ENCODE assay signal across 27 mouse cellular contexts in genomic region chr5:92717666-92718360, GRCm38 (mm10). TPM values are rescaled to one million over a fixed set of nuclear protein-coding genes. Genes with fewer than 3 reads are reported as not detected.
DNase-seq lines count a peak whose midpoint lies in the region; ATAC-seq and TF ChIP-seq lines count a peak whose summit lies in the region.
"Had no signal": no experiment of that assay in that cellular context is flagged by ENCODE, and none has a peak within 500 bp of the region (broad histone marks: within the 10 kb centered on the region; RNA-seq: fewer than 3 reads in every experiment).

No protein-coding gene starts in this region.

- H3K4me2 ChIP-seq in kidney, postnatal 0 days (ENCODE audit: low read length) = no peak overlapping the region
- H3K4me2 ChIP-seq: embryonic facial prominence, embryonic 15.5 days; forebrain, embryonic 13.5 days; limb, embryonic 15.5 days; midbrain, embryonic 12.5 days; neural tube, embryonic 12.5 days had no signal

- no peak overlapping the region for H3K4me3 ChIP-seq in kidney, postnatal 0 days (replicated peaks; ENCODE audit: low read depth, low read length)
- H3K4me3 ChIP-seq in lung, adult 2 months (replicated peaks; ENCODE audit: extremely low read depth, low read depth, low read length) = no peak overlapping the region
- H3K4me3 ChIP-seq: embryonic facial prominence, embryonic 15.5 days; forebrain, embryonic 13.5 days; heart, adult 2 months; limb, embryonic 10.5 days; limb, embryonic 15.5 days; megakaryocyte, embryonic 14.5 days; midbrain, embryonic 12.5 days; myocyte; neural tube, embryonic 12.5 days had no signal

- peak overlapping the region; percentile 22; the same call in 1 of the 2 replicates for H3K27ac ChIP-seq in kidney, postnatal 0 days
- H3K27ac ChIP-seq: embryonic facial prominence, embryonic 15.5 days; forebrain, embryonic 13.5 days; heart, adult 2 months; limb, embryonic 10.5 days; limb, embryonic 15.5 days; midbrain, embryonic 12.5 days; neural tube, embryonic 12.5 days had no signal

- H3K36me3 ChIP-seq in kidney, postnatal 0 days (ENCODE audit: insufficient read depth, low read length) = no peaks in the 10 kb centered on the region
- H3K36me3 ChIP-seq: embryonic facial prominence, embryonic 15.5 days; limb, embryonic 10.5 days; limb, embryonic 15.5 days; midbrain, embryonic 12.5 days; neural tube, embryonic 12.5 days had no signal

- WGBS in kidney, postnatal 0 days = 45% methylated on average over 3 of the region's 3 CpGs
- WGBS in lung, adult 2 months = 48% methylated on average over 3 of the region's 3 CpGs

- H3K9me3 ChIP-seq in kidney, postnatal 0 days (replicated peaks; ENCODE audit: low read length) = no peaks in the 10 kb centered on the region
- H3K9me3 ChIP-seq: embryonic facial prominence, embryonic 15.5 days; forebrain, embryonic 13.5 days; limb, embryonic 10.5 days; limb, embryonic 15.5 days; megakaryocyte, embryonic 14.5 days; midbrain, embryonic 12.5 days; neural tube, embryonic 12.5 days had no signal

- DNase-seq in kidney, postnatal 0 days (ENCODE audit: low spot score) = no peak
- no peak for DNase-seq in kidney, adult 11 months
- peak; percentile 25 for DNase-seq in lung, adult 2 months
- peak; percentile 60 for DNase-seq in lung, postnatal 14 days
- DNase-seq in urinary bladder, postnatal 36 days (ENCODE audit: low spot score in 2 of 2) = no peak
- DNase-seq in gastrocnemius, postnatal 25 days = no peak
- no peak for DNase-seq in spleen, postnatal 14 days (ENCODE audit: low spot score in 2 of 2)
- DNase-seq: adrenal gland, adult 8-10 months; B cell, adult 2 months; cerebellum, adult 2 months; cerebellum, postnatal 14 days; gastrocnemius, postnatal 14 days; heart, adult 2 months; layer of hippocampus, postnatal 36 days; right cerebral cortex, adult 18-20 months; spleen, adult 18-20 months had no signal

- no peak for ATAC-seq in kidney, postnatal 0 days (replicated peaks; ENCODE audit: low FRiP score, low read depth)
- ATAC-seq in granulocyte monocyte progenitor cell, adult 5-6 weeks (replicated peaks; ENCODE audit: poor library complexity, severe bottlenecking) = peak; percentile 22
- ATAC-seq: forebrain, embryonic 13.5 days; hindbrain, embryonic 16.5 days had no signal

- no peak for TF ChIP-seq CTCF in kidney, postnatal 0 days (IDR thresholded peaks at IDR 0.05; ENCODE audit: low read depth)
- no peak for TF ChIP-seq CTCF in lung, adult 2 months (IDR thresholded peaks at IDR 0.05; ENCODE audit: insufficient read depth, low read length)

- no peaks in the 10 kb centered on the region for H3K4me1 ChIP-seq in kidney, postnatal 0 days (replicated peaks; ENCODE audit: insufficient read depth, low read length)
- no peaks in the 10 kb centered on the region; the same call in none of the 2 replicates for H3K4me1 ChIP-seq in lung, adult 2 months (ENCODE audit: control insufficient read depth, insufficient read depth, low read length)
- H3K4me1 ChIP-seq: embryonic facial prominence, embryonic 15.5 days; limb, embryonic 10.5 days; limb, embryonic 15.5 days; megakaryocyte, embryonic 14.5 days; neural tube, embryonic 12.5 days had no signal

- H3K27me3 ChIP-seq in kidney, postnatal 0 days (ENCODE audit: insufficient read depth, low read length) = no peaks in the 10 kb centered on the region
- H3K27me3 ChIP-seq: embryonic facial prominence, embryonic 15.5 days; forebrain, embryonic 13.5 days; limb, embryonic 15.5 days; megakaryocyte, embryonic 14.5 days; midbrain, embryonic 12.5 days; neural tube, embryonic 12.5 days had no signal

- no peak for TF ChIP-seq POLR2A in lung, adult 2 months (IDR thresholded peaks at IDR 0.05; ENCODE audit: borderline replicate concordance, extremely low read depth, low read depth, low read length)

- no peak overlapping the region for H3K9ac ChIP-seq in kidney, postnatal 0 days (ENCODE audit: low read depth, low read length)
- H3K9ac ChIP-seq: embryonic facial prominence, embryonic 15.5 days; forebrain, embryonic 13.5 days; limb, embryonic 15.5 days; midbrain, embryonic 12.5 days; neural tube, embryonic 12.5 days had no signal

RNA-seq across cellular contexts. Expression of gene Shroom3, which starts 34.6 kb away (rescaled TPM):
- polyA plus RNA-seq in kidney, postnatal 0 days (2015; fragmentation: Nextera tagmentation; extraction: Ambion mirVana) = 5.5 and 6.7 TPM in 2 replicates
- not detected in 2 replicates for total RNA-seq in granulocyte monocyte progenitor cell, adult 5-6 weeks (2014; fragmentation: Nextera tagmentation)
- total RNA-seq in granulocyte monocyte progenitor cell, adult 5-6 weeks (2017) = 0.09 TPM in 1 of 2 replicates, not detected in the other
- 63.6 and 70.0 TPM in 2 replicates for polyA plus RNA-seq in lung, adult 2 months (2012; rRNA removed)
- under 1 TPM; 0.23 to 0.40 TPM for total RNA-seq in gastrocnemius, postnatal 25 days (2021)

RNA-seq across cellular contexts. Expression of gene Ccdc158, which starts 42.7 kb away (rescaled TPM):
- 1.1 TPM in 2 replicates for polyA plus RNA-seq in kidney, postnatal 0 days (2015; fragmentation: Nextera tagmentation; extraction: Ambion mirVana)
- total RNA-seq in granulocyte monocyte progenitor cell, adult 5-6 weeks (2014; fragmentation: Nextera tagmentation) = 0.58 and 3.1 TPM in 2 replicates
- 4.2 and 5.3 TPM in 2 replicates for total RNA-seq in granulocyte monocyte progenitor cell, adult 5-6 weeks (2017)
- 0.33 and 0.37 TPM in 2 replicates for polyA plus RNA-seq in lung, adult 2 months (2012; rRNA removed)
- total RNA-seq in gastrocnemius, postnatal 25 days (2021) = under 1 TPM; 0.23 to 0.24 TPM
- total RNA-seq: heart, postnatal 25 days had no signal
- polyA plus RNA-seq: heart, adult 2 months; myocyte had no signal

Comparison
In these comparisons a context has a peak if more than half of its experiments do, and no peak if none do; other contexts are left out.
1. DNase-seq: peak in lung, adult 2 months (single experiment) and lung, postnatal 14 days (single experiment); none in kidney, postnatal 0 days (single experiment), kidney, adult 11 months (single experiment), urinary bladder, postnatal 36 days (0 of 2), gastrocnemius, postnatal 25 days (single experiment) and spleen, postnatal 14 days (0 of 2).